ENCODE assay signal across 8 mouse cellular contexts in the genomic region with DNA sequence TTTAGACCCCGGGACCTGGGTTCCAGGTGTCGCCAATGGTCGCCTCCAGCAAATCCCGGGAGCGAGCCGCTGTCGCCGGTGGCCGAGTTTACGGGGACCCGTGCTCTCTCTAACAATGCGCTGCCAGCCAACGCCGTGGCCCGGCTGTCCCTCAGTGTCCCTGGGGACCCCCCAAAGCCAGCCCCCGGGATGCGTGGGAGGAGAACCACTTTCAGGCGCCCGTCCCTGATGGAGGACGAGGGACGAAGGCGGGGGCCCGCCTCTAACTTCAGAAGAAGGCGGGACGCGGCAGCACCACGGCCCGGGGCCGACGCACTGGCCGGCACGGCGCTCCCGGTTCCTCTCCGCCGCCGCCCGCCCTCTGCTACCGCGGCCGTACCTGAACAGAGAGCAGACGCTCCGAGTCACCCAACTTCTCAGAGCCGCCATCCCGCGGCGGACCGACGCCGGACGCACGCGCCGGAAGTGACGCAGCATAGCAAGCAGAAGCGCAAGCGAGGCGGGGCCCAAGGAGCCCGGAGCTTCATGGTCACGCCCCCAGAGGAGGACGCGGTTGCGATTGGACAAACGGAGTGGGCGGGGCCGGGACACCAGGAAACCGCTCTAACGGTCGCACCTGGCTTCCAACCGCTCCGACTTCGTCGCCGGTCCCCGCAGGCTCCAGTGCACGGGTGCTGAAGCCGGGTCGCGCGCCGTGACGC. TPM values are rescaled to one million over a fixed set of nuclear protein-coding genes. Genes with fewer than 3 reads are reported as not detected.
DNase-seq lines count a peak whose midpoint lies in the region; ATAC-seq and TF ChIP-seq lines count a peak whose summit lies in the region.

Gene Diablo (minus strand): TSS at position 485 of the 701 bp plus-strand sequence.

- peak within 1 kb of the TSS; percentile 87 for H3K9ac ChIP-seq in ES-Bruce4 (ENCODE audit: low read depth, poor library complexity, severe bottlenecking)
- peak within 1 kb of the TSS; percentile 83 for H3K9ac ChIP-seq in forebrain, embryonic 13.5 days
- peak within 1 kb of the TSS; percentile 80 for H3K9ac ChIP-seq in liver, postnatal 0 days (replicated peaks)
- peak within 1 kb of the TSS; percentile 65 for H3K9ac ChIP-seq in neural tube, embryonic 14.5 days (replicated peaks; ENCODE audit: low read depth, low read length)

- peak; percentile 99 for DNase-seq in heart, postnatal 10 days
- DNase-seq in large intestine, adult 2 months (ENCODE audit: low read depth, low spot score), result peak; percentile 85
- DNase-seq in liver, postnatal 0 days, result peak; percentile 100
- peak; percentile 99 for DNase-seq in testis, postnatal 10 days (ENCODE audit: low spot score)

- under 1% methylated on average over 78 of the region's 82 CpGs for WGBS in forebrain, embryonic 13.5 days
- WGBS in large intestine, adult 2 months, result under 1% methylated on average over 82 of the region's 82 CpGs
- WGBS in liver, postnatal 0 days (ENCODE audit: insufficient replicate concordance), result under 1% methylated on average over 74 of the region's 82 CpGs
- WGBS in neural tube, embryonic 14.5 days, result under 1% methylated on average over 74 of the region's 82 CpGs

- peak; percentile 96 for ATAC-seq in cerebellum, adult (ENCODE audit: insufficient number of reproducible peaks, low FRiP score, low TSS enrichment)
- peak; percentile 98 for ATAC-seq in forebrain, embryonic 13.5 days
- peak; percentile 98 for ATAC-seq in liver, postnatal 0 days
- peak; percentile 98 for ATAC-seq in neural tube, embryonic 14.5 days (ENCODE audit: low read depth)

- intact Hi-C loops in heart, postnatal 10 days (cut with DNase I), result no loop called here

- H3K4me3 ChIP-seq in ES-Bruce4 (ENCODE audit: low read depth, low read length), result peak within 1 kb of the TSS; percentile 88
- H3K4me3 ChIP-seq in forebrain, embryonic 13.5 days, result peak within 1 kb of the TSS; percentile 92
- peak within 1 kb of the TSS; percentile 83 for H3K4me3 ChIP-seq in liver, postnatal 0 days (ENCODE audit: low read depth, low read length)
- peak within 1 kb of the TSS; percentile 92 for H3K4me3 ChIP-seq in neural tube, embryonic 14.5 days (ENCODE audit: low read depth, low read length)

- H3K36me3 ChIP-seq in ES-Bruce4 (ENCODE audit: control insufficient read depth, insufficient read depth, low read length, poor library complexity, severe bottlenecking), result peaks cover 7% of the 10 kb centered on the region
- peaks cover 24% of the 10 kb centered on the region for H3K36me3 ChIP-seq in forebrain, embryonic 13.5 days (ENCODE audit: poor library complexity, severe bottlenecking)
- peaks cover 11% of the 10 kb centered on the region for H3K36me3 ChIP-seq in liver, postnatal 0 days (replicated peaks; ENCODE audit: insufficient read depth, low read length)
- peaks cover 10% of the 10 kb centered on the region; the same call in 1 of the 2 replicates for H3K36me3 ChIP-seq in neural tube, embryonic 14.5 days (ENCODE audit: control insufficient read depth, insufficient read depth, low read length)

- no peak within 1 kb of the TSS for H3K27ac ChIP-seq in ES-Bruce4 (ENCODE audit: insufficient read depth, low read length)
- peak within 1 kb of the TSS; percentile 60; the same call in 1 of the 2 replicates for H3K27ac ChIP-seq in forebrain, embryonic 13.5 days
- H3K27ac ChIP-seq in liver, postnatal 0 days (ENCODE audit: low read depth), result peak within 1 kb of the TSS; percentile 62
- H3K27ac ChIP-seq in neural tube, embryonic 14.5 days (ENCODE audit: low read depth, low read length), result peak within 1 kb of the TSS; percentile 70

- TF ChIP-seq EP300 in ES-Bruce4 (IDR thresholded peaks at IDR 0.05; ENCODE audit: insufficient read depth, low read depth, low read length), result no peak
- no peak for TF ChIP-seq EP300 in liver, postnatal 0 days (IDR thresholded peaks at IDR 0.05; ENCODE audit: low read depth)

- peak; percentile 82 for TF ChIP-seq POLR2A in ES-Bruce4 (IDR thresholded peaks at IDR 0.05; ENCODE audit: insufficient read depth, low read length)

- H3K4me2 ChIP-seq in forebrain, embryonic 13.5 days, result peak within 1 kb of the TSS; percentile 92
- peak within 1 kb of the TSS; percentile 97 for H3K4me2 ChIP-seq in liver, postnatal 0 days (ENCODE audit: low read depth, low read length)
- H3K4me2 ChIP-seq in neural tube, embryonic 14.5 days (ENCODE audit: low read depth, low read length), result peak within 1 kb of the TSS; percentile 97

- no peaks in the 10 kb centered on the region for H3K4me1 ChIP-seq in ES-Bruce4 (ENCODE audit: control insufficient read depth, insufficient read depth, low read length)
- H3K4me1 ChIP-seq in forebrain, embryonic 13.5 days, result peaks cover 27% of the 10 kb centered on the region
- peaks cover 14% of the 10 kb centered on the region for H3K4me1 ChIP-seq in liver, postnatal 0 days (ENCODE audit: insufficient read depth)
- peaks cover 11% of the 10 kb centered on the region; the same call in 1 of the 2 replicates for H3K4me1 ChIP-seq in neural tube, embryonic 14.5 days (ENCODE audit: control insufficient read depth, insufficient read depth, low read length)

- no peak for TF ChIP-seq CTCF in ES-Bruce4 (IDR thresholded peaks at IDR 0.05; ENCODE audit: low read depth, low read length)
- TF ChIP-seq CTCF in liver, postnatal 0 days (IDR thresholded peaks at IDR 0.05; ENCODE audit: low read depth), result no peak

- H3K27me3 ChIP-seq in ES-Bruce4 (ENCODE audit: control insufficient read depth, insufficient read depth, low read length, poor library complexity, severe bottlenecking), result no peaks in the 10 kb centered on the region
- H3K27me3 ChIP-seq in forebrain, embryonic 13.5 days, result no peaks in the 10 kb centered on the region
- no peaks in the 10 kb centered on the region for H3K27me3 ChIP-seq in liver, postnatal 0 days (ENCODE audit: insufficient read depth, low read length)
- H3K27me3 ChIP-seq in neural tube, embryonic 14.5 days (ENCODE audit: control insufficient read depth, insufficient read depth, low read length), result no peaks in the 10 kb centered on the region

- H3K9me3 ChIP-seq in ES-Bruce4 (replicated peaks; ENCODE audit: control insufficient read depth, insufficient read depth, low read length, poor library complexity, severe bottlenecking), result no peaks in the 10 kb centered on the region
- H3K9me3 ChIP-seq in forebrain, embryonic 13.5 days (replicated peaks), result no peaks in the 10 kb centered on the region
- H3K9me3 ChIP-seq in liver, postnatal 0 days (ENCODE audit: low read length), result no peaks in the 10 kb centered on the region
- H3K9me3 ChIP-seq in neural tube, embryonic 14.5 days (ENCODE audit: control insufficient read depth, low read length), result no peaks in the 10 kb centered on the region

RNA-seq across cellular contexts. Expression of gene Diablo, which starts in this region (rescaled TPM):
- 64.6 and 73.1 TPM in 2 replicates for polyA plus RNA-seq in ES-Bruce4 (2011; ENCODE audit: insufficient read depth, insufficient read length, low read depth, missing spikeins)
- polyA plus RNA-seq in forebrain, embryonic 13.5 days (2015; fragmentation: Nextera tagmentation; extraction: Ambion mirVana), result 133 and 137 TPM in 2 replicates
- 10 to 100 TPM; 54.5 to 59.1 TPM for total RNA-seq in heart, postnatal 10 days (2021)
- polyA plus RNA-seq in large intestine, adult 2 months (2012; rRNA removed), result 39.8 and 44.0 TPM in 2 replicates
- polyA plus RNA-seq in liver, postnatal 0 days (2015; fragmentation: Nextera tagmentation; extraction: Ambion mirVana), result 34.1 and 35.2 TPM in 2 replicates
- polyA plus RNA-seq in neural tube, embryonic 14.5 days (2014; fragmentation: Nextera tagmentation; extraction: Ambion mirVana), result 111 and 113 TPM in 2 replicates
